Mouse (Mus musculus) kidney, adult 8-10 months (tissue): ENCODE results near the gene Sult1b1.
A peak's percentile ranks its signal among the peaks of the same experiment; 100 is the strongest.
"Not testable (repeated sequence)": the region's sequence is repeated elsewhere in the genome, so short reads cannot be mapped to it uniquely, and the experiment has no call there.

ENCODE experiments used
- DNase-seq, 2 experiments: peaks; one replicate each; pipeline ENCODE4 v3.0.0; 2022

The Sult1b1 gene

DNA sequence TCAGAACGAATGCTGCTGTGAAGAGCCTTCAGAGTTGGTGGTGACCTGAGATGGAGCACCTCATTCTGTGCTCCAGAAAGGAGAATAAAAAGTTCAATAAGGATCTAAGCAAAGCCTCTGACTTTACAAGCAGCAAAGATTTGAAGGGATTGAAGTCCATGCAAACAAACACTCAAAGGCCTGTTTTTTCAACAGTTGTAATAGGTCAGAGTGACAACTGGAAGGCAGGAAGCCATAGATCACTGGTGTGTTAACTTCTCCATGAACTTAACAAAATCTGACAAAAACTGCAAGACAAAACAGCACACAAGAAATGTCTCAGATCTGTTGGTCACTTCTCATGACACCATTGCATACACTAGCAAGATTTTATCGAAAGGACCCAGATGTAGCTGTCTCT, at the start of gene Sult1b1:
TSS of gene Sult1b1 (minus strand) at position 85 of the 400 bp plus-strand sequence.
- DNase-seq: no peak

DNA sequence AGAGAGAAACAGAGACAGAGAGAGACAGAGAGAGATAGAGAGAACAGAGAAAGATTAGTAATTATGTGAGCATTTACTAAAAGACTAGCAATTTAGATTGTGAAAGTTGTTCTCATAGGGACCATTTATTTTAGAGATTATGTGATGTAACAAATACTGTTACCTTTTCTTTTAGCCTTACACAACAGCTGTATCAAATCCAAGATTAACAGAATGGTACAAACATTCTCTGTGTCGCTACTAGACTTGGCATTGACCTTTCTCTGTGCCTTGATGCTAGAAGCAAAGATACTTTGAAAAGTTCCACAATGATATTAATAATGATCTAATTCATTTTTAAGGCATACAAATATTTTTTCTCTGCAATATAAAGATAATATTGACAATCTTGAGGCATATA, 42.4 kb upstream of the Sult1b1 start:
- DNase-seq: no peak

DNA sequence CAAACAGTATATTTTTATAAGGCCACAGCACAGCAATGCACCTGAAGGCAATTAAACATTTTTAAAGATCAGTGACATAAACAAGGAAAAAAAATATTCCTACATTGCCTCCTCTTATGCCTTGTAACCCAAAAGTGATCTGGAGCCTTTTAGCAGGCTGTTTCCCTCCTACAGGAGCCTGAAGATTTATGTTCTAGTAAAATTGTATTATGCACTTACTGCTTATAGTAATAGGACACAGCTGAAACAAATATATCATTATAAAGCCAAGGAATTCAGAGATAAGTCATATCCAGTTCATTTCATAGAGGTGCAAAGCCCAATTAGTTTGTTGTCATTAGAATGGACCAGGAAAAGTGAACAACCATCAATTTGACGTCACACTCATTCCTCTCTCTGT, 36.2 kb upstream of the Sult1b1 start:
- no peak for DNase-seq

DNA sequence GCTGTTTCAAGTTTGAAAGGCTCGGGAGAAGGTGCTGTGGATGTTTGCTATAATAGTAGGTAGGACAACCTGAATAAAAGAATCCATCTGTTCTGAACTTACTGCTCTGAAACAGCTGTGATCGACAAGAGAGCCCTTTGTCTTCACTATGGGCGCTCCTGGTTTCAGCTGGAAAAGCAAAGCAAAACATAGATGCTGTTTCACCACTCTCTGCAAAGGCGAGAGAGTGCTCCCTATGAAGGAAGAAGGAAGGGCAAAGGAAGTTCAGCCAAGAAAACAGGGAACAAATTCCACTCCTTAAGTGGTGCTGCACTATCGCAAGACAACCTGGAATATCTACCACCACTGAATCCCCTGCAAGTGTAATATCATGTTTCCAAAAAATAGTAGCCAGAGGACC, 35.5 kb upstream of the Sult1b1 start:
- DNase-seq: peak; percentile 26 to 46

DNA sequence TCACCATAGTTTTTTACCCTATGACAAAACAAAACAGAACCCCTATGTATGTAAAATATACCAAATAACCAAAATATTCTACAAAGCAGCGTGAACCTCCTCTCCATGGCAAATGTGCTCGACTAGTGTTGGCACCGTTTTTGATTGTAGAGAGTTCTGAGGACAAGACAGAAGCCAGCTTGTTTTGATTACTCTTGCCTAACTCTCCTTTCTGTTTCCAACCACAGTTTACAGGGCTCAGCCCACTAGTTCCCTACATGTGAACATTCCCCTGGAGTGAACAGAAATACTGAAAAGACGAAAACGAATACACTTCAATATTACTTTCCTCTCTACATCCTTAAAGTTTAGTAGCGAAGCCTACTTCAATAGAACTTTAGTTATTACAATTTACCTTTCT, 34.8 kb upstream of the Sult1b1 start:
- DNase-seq: no peak

DNA sequence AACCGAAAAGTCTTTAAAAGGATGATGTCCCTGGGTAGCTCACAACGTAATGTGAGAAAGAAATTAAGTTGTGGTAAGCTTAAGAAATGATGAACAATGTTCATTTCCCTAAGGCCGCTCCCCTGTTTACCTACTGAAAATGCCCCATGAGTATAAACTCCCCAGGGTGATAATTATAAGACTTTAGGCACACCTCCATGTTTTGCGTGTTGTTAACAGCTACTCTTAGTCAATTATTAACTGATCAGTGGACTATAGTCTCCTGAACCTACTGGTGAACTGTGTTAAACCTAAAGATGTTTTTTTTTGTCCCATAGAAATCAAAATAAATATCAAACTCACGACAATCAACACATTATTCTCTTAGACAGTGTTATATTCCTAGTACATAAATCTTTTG, 30.9 kb upstream of the Sult1b1 start, which contains the start of gene Sult1d1:
TSS of gene Sult1d1 (minus strand) at position 183 of the 400 bp plus-strand sequence.
- peak; percentile 47 to 75 for DNase-seq

DNA sequence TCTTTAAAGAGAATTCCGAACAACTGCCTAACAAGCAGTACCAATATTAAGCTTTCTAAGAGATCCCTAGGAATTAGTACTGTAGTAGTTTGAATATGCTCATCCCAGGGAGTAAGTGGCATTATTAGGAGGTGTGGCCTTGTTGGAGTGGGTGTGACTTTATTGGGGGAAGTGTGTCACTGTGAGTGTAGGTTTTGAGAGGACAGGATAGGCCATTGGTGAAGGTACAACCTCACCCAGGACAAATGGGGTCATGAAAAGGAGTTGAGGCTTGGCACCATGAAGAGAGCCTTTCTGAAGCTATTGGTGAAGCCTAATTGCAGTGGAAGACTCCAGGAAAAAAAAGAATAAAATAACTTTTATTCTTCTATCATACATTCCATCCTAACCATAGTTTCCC, 29.3 kb upstream of the Sult1b1 start:
- peak; percentile 44 to 45 for DNase-seq

DNA sequence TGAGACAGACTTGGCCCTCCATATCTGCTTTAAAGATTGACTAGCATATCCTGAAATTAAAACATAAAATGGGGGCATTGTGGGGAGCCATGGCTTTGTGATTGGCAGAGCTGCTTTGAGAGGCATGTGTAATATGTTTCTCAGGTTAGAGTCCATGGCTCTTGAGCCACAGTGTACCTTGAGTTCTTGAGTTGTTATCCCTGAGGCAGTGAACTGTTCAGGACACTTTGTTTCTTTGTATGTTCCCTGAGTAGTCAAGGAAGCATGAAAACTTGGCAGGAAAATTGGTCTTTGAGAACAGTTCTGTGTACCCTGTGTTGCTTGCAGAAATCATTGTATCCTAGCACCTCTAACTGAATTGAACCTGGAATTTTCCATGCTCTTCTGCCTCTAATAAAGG, 25.0 kb upstream of the Sult1b1 start:
- DNase-seq: peak; percentile 81 to 92

DNA sequence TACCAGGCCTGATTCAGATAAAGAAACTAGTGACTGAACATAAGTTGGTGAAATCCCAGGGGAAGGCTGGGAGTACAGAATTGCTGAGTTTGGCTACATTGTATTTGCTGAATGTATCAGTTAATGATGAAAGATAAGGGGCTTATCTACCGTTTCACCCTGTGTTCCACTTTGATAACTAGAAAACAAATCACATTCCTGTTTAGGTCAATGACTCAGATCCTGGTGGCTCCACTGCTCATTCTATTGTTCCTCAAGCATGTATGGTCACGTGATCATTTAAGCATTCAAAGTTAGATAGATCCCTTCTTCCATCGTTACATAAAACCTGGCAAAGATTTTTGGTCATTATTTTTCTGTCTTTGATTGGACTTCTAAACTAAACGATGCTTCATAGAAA, 24.5 kb upstream of the Sult1b1 start:
- no peak for DNase-seq

DNA sequence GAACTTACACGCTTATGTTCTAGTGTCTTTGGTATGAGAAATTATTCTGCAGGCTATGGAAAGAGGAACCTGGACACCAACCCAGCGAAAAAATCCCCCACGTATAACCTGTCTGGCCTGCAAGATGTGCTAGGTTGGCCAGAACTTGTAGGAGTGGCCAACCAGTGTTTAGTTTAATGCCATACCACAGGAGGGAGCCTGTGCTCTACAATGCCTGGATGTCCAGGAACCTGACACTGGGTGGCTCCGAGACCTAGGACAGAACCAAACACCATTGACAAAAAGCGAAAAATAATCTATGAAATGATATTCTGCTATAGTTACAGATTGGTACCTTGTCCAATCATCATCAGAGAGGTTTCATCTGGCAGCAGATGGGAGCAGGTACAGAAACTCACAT, 22.1 kb upstream of the Sult1b1 start:
- DNase-seq: peak in 1 of 2 experiments; percentile 33

DNA sequence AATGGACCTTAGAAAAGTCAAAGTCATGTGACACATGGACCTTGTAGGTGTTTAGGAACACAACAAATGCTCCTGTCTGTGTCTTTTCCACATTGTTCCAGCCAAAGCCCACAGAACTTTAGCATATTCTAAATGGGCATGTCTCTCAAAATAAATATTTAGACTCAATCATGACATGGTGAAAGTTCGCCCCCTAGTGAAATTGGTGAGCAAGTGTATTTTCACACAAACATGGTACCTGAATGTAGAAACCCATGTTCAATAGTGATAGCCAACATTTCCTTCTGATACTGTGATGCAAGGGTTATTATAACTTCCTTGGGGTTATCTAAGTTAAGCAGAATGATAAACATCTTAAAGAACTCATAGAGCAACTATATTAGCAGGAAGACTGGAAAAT, 12.9 kb upstream of the Sult1b1 start:
- no peak for DNase-seq

DNA sequence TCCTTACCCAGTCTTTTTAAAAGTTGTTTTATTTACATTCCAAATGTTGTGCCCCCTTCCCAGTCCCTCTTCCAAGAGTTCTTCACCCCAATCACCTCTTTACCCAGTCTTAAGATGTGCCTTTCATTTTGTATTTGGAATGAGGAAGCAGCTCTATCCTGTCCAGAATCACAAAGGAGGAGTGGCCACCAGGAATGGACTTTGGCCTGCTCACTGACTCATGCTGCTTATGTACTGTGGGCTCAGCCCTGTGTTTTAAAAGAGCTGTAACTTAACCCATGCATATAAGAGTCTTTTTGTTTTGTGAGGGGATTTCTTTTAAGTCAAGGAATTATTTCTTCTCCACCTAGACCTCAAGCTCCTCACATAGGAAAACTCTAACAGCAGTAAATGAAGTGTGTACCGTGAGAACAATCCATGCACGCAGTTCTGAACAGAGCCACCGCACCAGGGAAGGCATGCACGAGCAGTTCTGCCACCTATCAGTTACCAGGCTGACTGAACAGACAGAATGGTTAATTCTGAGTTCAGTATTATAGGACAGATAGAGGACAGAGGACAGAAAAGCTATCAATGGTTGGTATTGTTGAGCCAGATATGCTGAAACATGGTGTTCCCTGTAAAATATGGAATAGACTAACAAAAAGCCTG, 1.9 kb downstream of the Sult1b1 start:
- peak; percentile 84 to 85 for DNase-seq

DNA sequence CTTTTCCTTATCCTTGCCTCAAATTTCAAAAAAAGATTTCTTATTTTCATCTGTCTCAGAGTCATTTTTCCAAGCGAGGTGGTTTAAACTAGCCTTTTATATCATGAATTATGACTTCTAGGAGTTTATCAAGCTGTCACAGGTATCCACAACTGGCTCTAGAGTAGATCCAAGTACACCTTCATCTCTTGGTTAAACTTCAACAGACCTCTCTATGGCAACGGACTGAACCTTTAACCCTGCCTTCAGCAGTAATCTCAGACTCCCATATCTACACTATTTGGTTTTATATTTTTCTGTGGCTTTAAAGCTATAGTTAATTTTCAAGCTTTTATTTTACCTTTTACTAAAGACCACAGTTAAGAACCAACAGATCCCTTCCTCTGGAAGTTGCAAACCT, 5.7 kb downstream of the Sult1b1 start:
- DNase-seq: peak in 1 of 2 experiments; percentile 81

DNA sequence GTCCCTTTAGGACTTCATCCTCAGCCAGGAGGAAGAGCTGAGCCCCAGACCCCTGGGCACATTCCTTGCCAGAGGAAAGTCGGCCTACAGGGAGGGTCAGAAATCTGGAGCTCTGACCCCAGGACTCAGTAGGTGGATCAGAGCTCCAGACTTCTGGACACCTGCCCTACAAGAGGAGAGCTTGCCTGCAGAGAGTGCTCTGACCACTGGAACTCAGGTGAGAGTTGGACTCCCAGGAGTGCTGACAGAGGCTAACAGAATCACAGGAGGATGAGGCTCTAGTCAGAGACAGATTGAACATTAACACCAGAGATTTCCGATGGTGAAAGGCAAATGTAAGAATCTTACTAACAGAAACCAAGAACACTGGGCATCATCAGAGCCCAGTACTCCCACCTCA, 14.4 kb downstream of the Sult1b1 start:
- peak; percentile 37 to 44 for DNase-seq

DNA sequence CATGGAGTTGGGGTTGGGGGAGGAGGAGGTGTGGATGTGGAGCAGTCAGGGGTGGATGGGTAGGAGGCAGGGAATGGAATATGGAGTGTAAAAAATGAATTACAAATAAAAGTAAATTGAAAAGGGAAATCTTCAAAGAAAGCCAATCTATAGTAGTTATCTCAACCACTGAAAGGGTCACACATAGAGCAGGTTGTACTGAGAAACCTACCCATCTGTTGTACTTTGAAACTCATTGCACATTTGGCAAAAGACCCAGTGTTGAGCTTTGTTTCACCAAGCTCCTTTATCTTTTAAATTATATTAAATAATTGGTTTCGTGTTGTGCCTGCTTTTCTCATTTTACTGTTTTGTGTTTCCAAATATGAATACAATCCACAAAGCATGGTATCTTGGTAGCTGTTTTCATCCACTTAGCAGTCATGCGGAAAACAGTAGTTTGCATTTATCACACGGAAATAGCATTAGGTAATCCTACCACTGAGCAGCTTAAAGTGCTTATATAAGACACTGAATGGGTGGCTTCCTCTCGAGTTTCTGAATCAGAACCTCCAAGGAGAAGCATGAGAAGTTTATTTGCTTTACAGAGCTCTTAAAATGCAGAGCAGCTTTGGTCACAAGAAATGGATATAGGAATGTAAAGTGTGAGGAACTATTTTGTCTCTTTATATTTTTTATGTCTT, 32.1 kb downstream of the Sult1b1 start:
- DNase-seq: no peak

DNA sequence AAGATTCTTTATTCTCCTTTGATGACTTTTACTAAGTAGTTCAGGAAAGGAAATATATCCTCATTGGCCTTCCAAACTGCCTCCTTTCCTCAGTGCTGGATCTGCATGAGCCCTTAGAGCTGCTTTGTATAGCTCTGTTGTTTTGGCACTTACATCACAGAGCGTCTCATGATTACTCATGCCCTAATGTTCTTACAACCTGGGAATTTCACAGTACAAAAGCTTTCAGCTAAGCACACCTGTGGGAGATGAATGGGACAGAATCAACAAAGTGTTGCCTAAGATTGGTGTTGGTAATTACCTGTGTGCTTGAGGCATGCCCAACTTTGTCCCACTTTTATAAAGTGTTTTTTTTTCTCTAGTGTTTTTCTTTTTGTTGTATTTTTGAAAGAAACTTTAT, 35.3 kb downstream of the Sult1b1 start:
- DNase-seq: no peak

DNA sequence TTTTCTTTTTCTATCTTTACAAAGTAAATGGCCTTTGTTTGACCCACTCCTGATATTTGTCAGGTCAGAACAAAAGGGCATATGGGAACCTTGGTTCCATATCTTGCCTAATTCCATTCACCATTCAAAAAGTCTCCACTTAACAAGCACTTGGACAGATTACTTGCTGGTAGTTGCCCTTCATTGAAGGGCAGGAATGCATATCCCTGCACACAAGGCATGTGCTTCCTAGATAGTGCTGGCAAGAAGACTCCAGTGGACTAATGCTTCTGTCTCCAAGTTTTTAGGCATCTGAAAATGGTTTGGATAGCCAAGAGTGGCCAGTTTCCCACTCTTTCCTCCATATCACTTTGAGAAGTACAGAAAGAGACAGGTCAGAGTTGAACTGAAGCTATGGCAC, 38.7 kb downstream of the Sult1b1 start:
- peak; percentile 9 to 36 for DNase-seq

DNA sequence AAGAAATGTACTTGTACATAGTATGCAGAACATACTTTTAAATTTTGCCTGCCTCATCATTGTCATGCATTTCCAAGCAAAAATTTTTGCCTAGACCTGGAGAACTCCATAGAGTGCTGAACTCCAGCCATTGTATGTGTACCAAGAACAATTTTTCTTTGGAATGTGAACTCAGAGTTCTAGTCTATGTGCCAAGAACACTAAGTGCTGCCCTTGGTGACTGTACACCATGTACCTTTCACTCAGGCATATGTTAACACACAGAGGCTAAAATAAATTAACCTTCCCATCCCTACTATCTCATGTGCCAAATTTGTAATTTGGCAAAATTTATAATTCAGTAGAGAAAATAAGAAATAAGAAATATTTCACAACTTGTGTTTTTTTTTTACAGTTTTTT, 39.1 kb downstream of the Sult1b1 start:
- DNase-seq: peak in 1 of 2 experiments; percentile 56

DNA sequence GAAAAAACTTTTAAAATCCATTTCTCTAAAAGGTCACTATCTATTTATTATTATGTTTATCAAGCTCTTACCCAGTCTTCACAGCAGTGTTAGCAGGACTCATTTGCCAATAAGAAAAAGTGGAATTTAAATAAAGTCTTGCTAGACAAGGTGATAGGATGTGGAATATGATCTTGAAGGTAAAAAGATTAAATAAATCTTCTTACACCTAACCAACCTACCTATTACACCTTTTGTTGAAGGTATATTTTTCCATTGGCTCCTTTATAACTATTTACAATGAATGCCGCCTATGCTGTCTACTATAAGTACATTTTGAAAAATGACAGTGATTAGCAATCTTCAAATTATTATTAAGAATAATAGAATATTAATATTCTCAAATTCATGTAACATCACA, 47.2 kb downstream of the Sult1b1 start, which contains the start of gene Ugt2a1:
TSS of gene Ugt2a1 (minus strand) at position 101 of the 400 bp plus-strand sequence.
- DNase-seq: no peak

DNA sequence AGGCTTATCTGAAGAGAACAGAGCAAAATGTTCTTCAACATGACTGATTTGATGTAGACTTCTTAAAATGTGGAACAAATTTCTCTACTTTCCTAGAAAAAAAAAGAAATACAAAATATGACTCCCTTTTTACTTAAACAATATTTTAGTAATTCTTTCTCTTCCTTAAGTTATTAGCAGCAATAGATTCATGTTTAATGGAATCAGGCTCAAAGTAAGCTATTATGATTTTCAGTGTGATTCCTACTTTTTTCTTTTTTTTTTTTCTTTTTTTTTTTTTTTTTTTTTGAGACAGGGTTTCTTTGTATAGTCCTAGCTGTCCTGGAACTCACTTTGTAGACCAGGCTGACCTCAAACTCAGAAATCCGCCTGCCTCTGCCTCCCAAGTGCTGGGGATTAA, 51.3 kb downstream of the Sult1b1 start, which contains the start of gene Gm43638:
TSS of gene Gm43638 (minus strand) at position 101 of the 400 bp plus-strand sequence.
- DNase-seq: not testable (repeated sequence)

DNA sequence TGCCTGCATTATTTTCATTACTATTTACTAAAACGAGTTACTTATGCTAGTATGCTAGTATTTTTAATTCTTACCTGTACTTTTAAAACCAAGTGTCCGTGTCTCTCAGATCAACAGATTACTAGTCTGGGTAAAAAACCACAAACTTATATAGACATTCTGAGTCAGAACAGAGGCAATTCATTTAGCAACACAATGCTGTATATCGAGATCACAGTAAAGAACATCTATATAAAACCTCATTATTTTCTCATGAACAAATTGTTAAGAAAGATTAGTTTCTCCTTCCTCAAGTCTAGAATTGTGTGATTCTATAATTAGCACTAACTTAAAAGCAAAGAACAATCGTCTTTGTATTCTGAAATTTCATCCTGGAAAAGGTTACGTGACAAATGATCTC, 55.8 kb downstream of the Sult1b1 start, which contains the start of gene Ugt2a2:
TSS of gene Ugt2a2 (minus strand) at position 101 of the 400 bp plus-strand sequence.
- DNase-seq: no peak
